Mouse (Mus musculus): ENCODE data around the gene Tprg.

- TF ChIP-seq CTCF (IDR thresholded peaks at IDR 0.05; ENCODE audit: low read depth): no peak
- TF ChIP-seq EP300 (IDR thresholded peaks at IDR 0.05; ENCODE audit: low read depth): no peak
Measured at GRCm38 (mm10) chr16:25445580-25445979, 159.0 kb downstream of the Tprg start.
